Comparison of ENCODE assay signal across 8 mouse cellular contexts in genomic region chr14:103512802-103513472, GRCm38 (mm10). TPM values are rescaled to one million over a fixed set of nuclear protein-coding genes. Genes with fewer than 3 reads are reported as not detected.
DNase-seq lines count a peak whose midpoint lies in the region; ATAC-seq and TF ChIP-seq lines count a peak whose summit lies in the region.

Scel (plus strand) TSS chr14:103513342.

- no peaks in the 10 kb centered on the region for H3K9me3 ChIP-seq in intestine, embryonic 14.5 days (ENCODE audit: control insufficient read depth, low read length)
- H3K9me3 ChIP-seq in lung, embryonic 15.5 days: no peaks in the 10 kb centered on the region
- H3K9me3 ChIP-seq in stomach, embryonic 15.5 days: no peaks in the 10 kb centered on the region

- H3K27ac ChIP-seq in layer of hippocampus, adult 2 months: no peak within 1 kb of the TSS
- no peak within 1 kb of the TSS for H3K27ac ChIP-seq in intestine, embryonic 14.5 days (ENCODE audit: low read depth)
- H3K27ac ChIP-seq in lung, embryonic 15.5 days: no peak within 1 kb of the TSS
- 0 out of 2 replicates have a peak within 1 kb of the TSS, but pooled peaks have one; percentile 21 for H3K27ac ChIP-seq in stomach, embryonic 15.5 days

- no peak within 1 kb of the TSS for H3K9ac ChIP-seq in intestine, embryonic 14.5 days (ENCODE audit: low read length)
- no peak within 1 kb of the TSS for H3K9ac ChIP-seq in lung, embryonic 15.5 days
- H3K9ac ChIP-seq in stomach, embryonic 15.5 days: no peak within 1 kb of the TSS

- ATAC-seq in common myeloid progenitor, adult 5-6 weeks (replicated peaks; ENCODE audit: low read depth, poor library complexity, severe bottlenecking): peak; percentile 66
- ATAC-seq in intestine, embryonic 14.5 days (replicated peaks; ENCODE audit: low FRiP score, low TSS enrichment, low read depth): peak; percentile 92
- ATAC-seq in lung, embryonic 15.5 days (ENCODE audit: borderline replicate concordance, extremely low read depth, low FRiP score, low TSS enrichment): peak; percentile 65; the same call in 1 of the 2 replicates
- ATAC-seq in stomach, embryonic 15.5 days (ENCODE audit: insufficient read depth, low FRiP score, low read depth): peak; percentile 91

- DNase-seq in layer of hippocampus, adult 2 months (ENCODE audit: low spot score in 2 of 2): peak in 1 of 2 experiments; percentile 14
- DNase-seq in layer of hippocampus, postnatal 25 days (ENCODE audit: extremely low spot score in 1 of 2, low spot score in 1 of 2): no peak
- peak; percentile 58 for DNase-seq in intestine, embryonic 14.5 days (ENCODE audit: low spot score)
- no peak for DNase-seq in ovary, postnatal 14 days (ENCODE audit: low spot score)
- DNase-seq in embryo, embryonic 10.5 days (ENCODE audit: low spot score): no peak

- no peaks in the 10 kb centered on the region for H3K36me3 ChIP-seq in intestine, embryonic 14.5 days (ENCODE audit: control insufficient read depth, insufficient read depth, low read length)
- no peaks in the 10 kb centered on the region for H3K36me3 ChIP-seq in lung, embryonic 15.5 days
- no peaks in the 10 kb centered on the region for H3K36me3 ChIP-seq in stomach, embryonic 15.5 days

- H3K4me1 ChIP-seq in intestine, embryonic 14.5 days (replicated peaks; ENCODE audit: control insufficient read depth, insufficient read depth, low read length): no peaks in the 10 kb centered on the region
- H3K4me1 ChIP-seq in lung, embryonic 15.5 days: 0 out of 2 replicates have a peak, but pooled peaks cover 3% of the 10 kb centered on the region
- H3K4me1 ChIP-seq in stomach, embryonic 15.5 days: 0 out of 2 replicates have a peak, but pooled peaks cover 9% of the 10 kb centered on the region

- peak within 1 kb of the TSS; percentile 29 for H3K4me2 ChIP-seq in intestine, embryonic 14.5 days (ENCODE audit: low read length)
- peak within 1 kb of the TSS; percentile 41 for H3K4me2 ChIP-seq in lung, embryonic 15.5 days
- peak within 1 kb of the TSS; percentile 33 for H3K4me2 ChIP-seq in stomach, embryonic 15.5 days

- no peaks in the 10 kb centered on the region for H3K27me3 ChIP-seq in intestine, embryonic 14.5 days (replicated peaks; ENCODE audit: control insufficient read depth, insufficient read depth, low read length)
- no peaks in the 10 kb centered on the region for H3K27me3 ChIP-seq in lung, embryonic 15.5 days
- H3K27me3 ChIP-seq in stomach, embryonic 15.5 days (replicated peaks): no peaks in the 10 kb centered on the region

- 26% methylated on average over 14 of the region's 14 CpGs for WGBS in intestine, embryonic 14.5 days
- 13% methylated on average over 14 of the region's 14 CpGs for WGBS in lung, embryonic 15.5 days
- 15% methylated on average over 14 of the region's 14 CpGs for WGBS in stomach, embryonic 15.5 days

- TF ChIP-seq CTCF in layer of hippocampus, adult 2 months (conservative IDR thresholded peaks at IDR 0.05): no peak

- peak within 1 kb of the TSS; percentile 11; the same call in 1 of the 2 replicates for H3K4me3 ChIP-seq in layer of hippocampus, adult 2 months
- 0 out of 2 replicates have a peak within 1 kb of the TSS, but pooled peaks have one; percentile 4 for H3K4me3 ChIP-seq in intestine, embryonic 14.5 days (ENCODE audit: low read depth, low read length)
- no peak within 1 kb of the TSS for H3K4me3 ChIP-seq in lung, embryonic 15.5 days
- H3K4me3 ChIP-seq in stomach, embryonic 15.5 days (replicated peaks): 0 out of 2 replicates have a peak within 1 kb of the TSS, but pooled peaks have one; percentile 5

RNA-seq across cellular contexts. Expression of gene Scel, which starts in this region (rescaled TPM):
- 1 to 10 TPM in 1 of 2 experiments, under 1 TPM in 1; 0.87 to 1.1 TPM for total RNA-seq in layer of hippocampus, adult 2 months (2021)
- under 1 TPM; 0.33 to 0.52 TPM for total RNA-seq in layer of hippocampus, postnatal 25 days (2021)
- not detected in 2 replicates for total RNA-seq in common myeloid progenitor, adult 5-6 weeks (2017)
- polyA plus RNA-seq in intestine, embryonic 14.5 days (2014; fragmentation: Nextera tagmentation; extraction: Ambion mirVana): 0.84 and 1.7 TPM in 2 replicates
- 0.89 and 1.5 TPM in 2 replicates for polyA plus RNA-seq in lung, embryonic 15.5 days (2015; fragmentation: Nextera tagmentation; extraction: Ambion mirVana)
- polyA plus RNA-seq in stomach, embryonic 15.5 days (2015; fragmentation: Nextera tagmentation; extraction: Ambion mirVana): 5.6 and 10.8 TPM in 2 replicates

Comparison
In these comparisons a context has a peak if more than half of its experiments do, and no peak if none do; other contexts are left out.
1. Peak in ATAC-seq in common myeloid progenitor, adult 5-6 weeks; RNA of the gene not detected or under 1 TPM.